Mouse (Mus musculus) induced T-regulatory cell, adult 2 months (primary cell): ENCODE measurements around the gene Pigx.

Source experiments
- DNase-seq: peaks from one replicate; pipeline ENCODE4 v3.0.0-alpha.2; 2012; ENCODE audit warnings: low read depth

Gene Pigx

GRCm38 (mm10) chr16:32099638-32100150 lies at the start of gene Pigx, which contains the start of gene Cep19:
Pigx (minus strand) TSS chr16:32099740.
Cep19 (plus strand) TSS chr16:32099800.
- peak; percentile 93 for DNase-seq

DNA sequence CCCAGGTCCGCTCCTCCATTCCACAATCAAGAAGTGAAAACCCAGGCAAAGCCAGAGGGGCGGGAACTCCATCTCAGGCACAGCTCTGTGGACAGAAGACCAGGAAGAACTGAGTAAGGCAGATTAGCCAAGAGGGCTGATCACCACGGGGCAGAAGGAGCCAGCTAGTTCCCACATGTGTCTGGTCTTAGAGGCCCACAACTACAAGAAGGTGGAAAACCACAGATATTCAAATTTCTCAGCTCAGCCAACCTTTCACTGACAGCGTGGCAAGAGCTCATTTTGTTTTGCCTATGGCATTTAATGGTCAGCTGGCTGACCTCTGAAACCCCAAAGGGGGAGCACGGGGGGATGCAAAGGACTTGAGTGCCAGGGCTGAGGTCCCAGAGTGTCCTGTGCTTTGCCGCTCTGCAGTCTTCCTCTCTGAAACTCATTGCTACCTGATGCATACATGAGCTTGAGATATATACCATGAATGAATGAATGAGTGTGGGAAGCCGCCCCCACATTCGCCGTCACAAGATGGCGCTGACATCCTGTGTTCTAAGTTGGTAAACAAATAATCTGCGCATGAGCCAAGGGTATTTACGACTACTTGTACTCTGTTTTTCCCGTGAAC lies 48.2 kb upstream of the Pigx start:
- DNase-seq, result peak; percentile 39

GRCm38 (mm10) chr16:32144592-32144991 lies 45.1 kb upstream of the Pigx start:
- DNase-seq, result no peak

GRCm38 (mm10) chr16:32143766-32144165 lies 44.2 kb upstream of the Pigx start:
- no peak for DNase-seq

GRCm38 (mm10) chr16:32138954-32139353 lies 39.4 kb upstream of the Pigx start:
- no peak for DNase-seq

- no peak for DNase-seq
Observed at GRCm38 (mm10) chr16:32135842-32136357, 36.4 kb upstream of the Pigx start.

- DNase-seq, result no peak
Observed at GRCm38 (mm10) chr16:32133148-32133547, 33.6 kb upstream of the Pigx start.

- peak; percentile 89 for DNase-seq
Observed at GRCm38 (mm10) chr16:32130190-32130826, 30.8 kb upstream of the Pigx start.

DNA sequence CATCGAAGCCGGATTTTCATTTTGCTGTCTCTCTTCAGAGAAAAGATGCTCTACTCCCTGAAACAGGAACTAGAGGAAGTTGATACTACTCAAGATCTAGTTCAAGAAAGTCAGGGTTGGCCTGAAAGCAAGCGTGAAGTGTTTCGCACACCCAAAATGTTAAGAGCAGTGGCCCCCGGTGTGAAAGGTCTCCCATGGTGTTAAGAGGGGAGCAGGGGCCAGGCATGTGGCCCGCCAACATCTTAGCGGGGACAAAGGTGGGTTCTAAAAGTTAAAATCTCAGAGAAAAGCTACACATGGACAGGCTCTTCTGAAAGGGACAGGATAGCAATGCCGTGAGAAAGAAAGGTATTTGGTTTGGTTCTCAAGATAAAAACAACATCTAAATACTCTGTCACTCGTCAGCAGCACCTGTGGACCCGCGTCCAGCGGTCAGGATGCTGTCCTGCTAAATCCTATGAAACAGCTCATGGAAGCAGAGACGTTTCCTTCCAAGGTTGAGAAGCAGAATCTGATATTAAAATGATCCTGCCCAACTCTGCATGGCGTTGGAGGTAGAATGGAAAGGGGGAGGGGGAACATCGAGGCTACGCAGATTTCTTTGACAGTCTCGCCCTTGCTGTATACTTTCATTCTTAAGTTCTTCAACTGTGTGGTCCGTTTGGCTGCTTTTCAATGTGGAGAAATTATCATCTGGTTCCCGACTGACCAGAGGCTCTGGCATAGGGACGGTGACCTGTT lies 30.1 kb upstream of the Pigx start:
- DNase-seq, result peak; percentile 73

DNA sequence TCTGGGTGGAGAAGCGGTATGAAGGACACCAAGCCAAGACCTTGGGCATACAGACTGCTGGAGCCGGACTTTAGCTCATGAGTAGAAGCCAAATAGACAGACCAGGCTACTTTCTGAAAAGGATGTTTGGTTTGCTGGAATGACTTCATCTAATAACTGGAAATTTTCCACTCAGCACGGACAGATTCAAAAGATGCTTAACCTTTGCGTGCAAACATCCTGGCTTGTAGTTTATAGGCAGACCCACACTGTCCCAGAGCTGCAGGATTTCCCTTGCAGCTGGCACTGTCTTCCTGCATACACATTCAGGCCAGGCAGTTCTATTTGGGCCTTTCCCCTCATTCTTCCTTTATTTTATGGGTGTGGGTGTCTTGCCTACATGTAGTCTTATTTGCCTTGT lies 27.5 kb upstream of the Pigx start:
- DNase-seq, result no peak

- DNase-seq, result peak; percentile 28
Observed at GRCm38 (mm10) chr16:32125364-32125763, 25.8 kb upstream of the Pigx start.

DNA sequence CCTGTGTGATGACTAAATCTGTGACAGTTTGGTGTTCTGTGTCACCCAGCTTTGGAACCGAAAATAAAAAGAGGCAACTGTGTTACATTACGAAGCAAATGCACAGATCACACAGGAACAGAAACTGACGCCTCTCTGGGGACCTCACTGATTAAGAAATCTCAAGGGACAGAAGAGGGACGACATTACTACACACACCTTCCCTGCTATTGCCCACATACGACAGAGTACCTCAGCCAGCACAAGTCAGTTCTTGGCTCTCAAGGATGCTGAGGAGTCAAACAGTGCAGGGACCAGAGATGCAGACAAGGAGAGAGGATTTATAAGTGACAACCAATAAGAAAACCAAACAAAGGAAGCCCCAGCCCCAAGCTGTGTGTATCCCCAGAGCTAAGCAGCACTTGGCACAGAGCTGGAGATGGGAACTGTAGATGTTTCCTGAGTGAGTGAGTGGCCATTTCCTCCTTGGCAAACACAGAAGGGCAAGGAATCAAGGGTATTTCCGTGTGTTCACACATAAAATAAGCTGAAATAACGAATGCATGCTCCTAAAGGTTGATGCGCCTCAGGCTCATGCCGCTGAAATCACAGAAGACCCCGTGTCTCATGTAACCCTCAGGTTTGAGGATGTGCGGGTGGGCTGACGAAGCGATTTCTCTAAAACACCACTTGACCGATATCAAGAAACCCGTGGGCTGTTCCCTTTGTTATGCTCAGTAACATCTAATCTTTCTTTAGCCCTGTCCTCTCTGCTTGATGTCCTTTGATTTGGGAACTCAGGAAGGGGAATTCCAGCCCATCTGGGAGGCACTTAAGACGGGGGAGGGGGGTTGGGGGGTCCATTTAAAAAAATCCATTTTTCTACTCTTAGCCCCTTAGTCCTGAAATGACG lies 25.1 kb upstream of the Pigx start:
- peak; percentile 76 for DNase-seq

GRCm38 (mm10) chr16:32124020-32124419 lies 24.5 kb upstream of the Pigx start:
- DNase-seq, result no peak

DNA sequence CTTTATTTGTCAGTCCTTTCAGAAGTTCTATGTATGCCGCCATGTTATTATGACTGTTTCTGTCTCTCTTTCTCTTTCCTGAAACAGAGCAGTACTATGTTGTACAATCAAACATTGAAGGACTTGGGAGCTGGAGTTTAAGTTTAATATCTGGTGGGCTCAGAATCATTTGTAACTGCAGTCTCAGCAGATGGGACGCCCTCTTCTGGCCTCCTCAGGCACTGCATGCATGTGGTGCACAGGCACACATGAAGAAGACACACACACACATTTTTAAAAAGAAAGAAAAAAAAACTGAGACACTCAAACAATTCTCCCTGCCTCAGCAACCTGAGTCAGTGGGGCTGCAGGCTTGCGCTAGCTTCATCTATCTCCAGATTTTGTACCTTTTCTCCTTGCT lies 20.9 kb upstream of the Pigx start:
- no peak for DNase-seq

DNA sequence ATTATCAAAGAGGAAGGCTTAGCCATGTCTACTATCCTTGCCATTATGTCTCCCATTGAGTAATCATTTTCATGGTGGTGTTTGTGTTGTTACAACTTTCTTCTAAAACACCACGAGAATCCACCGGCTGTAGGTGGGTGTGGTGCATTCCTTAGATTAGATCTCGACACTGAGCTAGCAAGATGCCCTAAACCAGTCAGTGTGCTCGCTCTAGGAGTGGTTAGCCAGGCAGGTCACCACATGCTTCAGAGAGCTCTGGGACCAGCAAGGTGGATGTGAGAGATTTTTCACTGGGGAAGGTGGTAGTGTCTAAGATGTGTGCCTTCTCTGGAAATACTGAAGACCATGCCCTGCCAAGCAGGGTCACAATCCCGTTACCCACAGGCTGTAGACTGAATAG lies 16.6 kb upstream of the Pigx start:
- DNase-seq, result peak; percentile 56

GRCm38 (mm10) chr16:32115781-32116180 lies 16.2 kb upstream of the Pigx start:
- DNase-seq, result no peak

- DNase-seq, result peak; percentile 91
Observed at GRCm38 (mm10) chr16:32114968-32115695, 15.6 kb upstream of the Pigx start.

DNA sequence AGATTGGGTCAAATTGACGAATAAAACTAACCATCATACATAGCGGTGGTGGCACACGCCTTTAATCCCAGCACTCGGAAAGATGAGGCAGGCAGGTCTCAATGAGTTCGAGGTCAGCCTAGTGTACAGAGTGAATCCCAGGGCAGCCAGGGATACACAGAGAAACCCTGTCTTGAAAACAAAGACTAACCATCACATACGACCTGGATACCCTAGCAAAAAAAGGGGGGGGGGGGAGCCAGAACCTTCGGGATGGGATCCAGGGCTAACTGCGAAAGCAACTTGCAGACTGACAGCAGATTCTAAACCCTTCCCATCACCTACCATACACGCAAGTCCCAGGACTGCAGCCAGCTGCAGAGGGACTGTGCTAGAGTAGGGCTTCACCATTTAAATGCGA lies 14.9 kb upstream of the Pigx start:
- no peak for DNase-seq

DNA sequence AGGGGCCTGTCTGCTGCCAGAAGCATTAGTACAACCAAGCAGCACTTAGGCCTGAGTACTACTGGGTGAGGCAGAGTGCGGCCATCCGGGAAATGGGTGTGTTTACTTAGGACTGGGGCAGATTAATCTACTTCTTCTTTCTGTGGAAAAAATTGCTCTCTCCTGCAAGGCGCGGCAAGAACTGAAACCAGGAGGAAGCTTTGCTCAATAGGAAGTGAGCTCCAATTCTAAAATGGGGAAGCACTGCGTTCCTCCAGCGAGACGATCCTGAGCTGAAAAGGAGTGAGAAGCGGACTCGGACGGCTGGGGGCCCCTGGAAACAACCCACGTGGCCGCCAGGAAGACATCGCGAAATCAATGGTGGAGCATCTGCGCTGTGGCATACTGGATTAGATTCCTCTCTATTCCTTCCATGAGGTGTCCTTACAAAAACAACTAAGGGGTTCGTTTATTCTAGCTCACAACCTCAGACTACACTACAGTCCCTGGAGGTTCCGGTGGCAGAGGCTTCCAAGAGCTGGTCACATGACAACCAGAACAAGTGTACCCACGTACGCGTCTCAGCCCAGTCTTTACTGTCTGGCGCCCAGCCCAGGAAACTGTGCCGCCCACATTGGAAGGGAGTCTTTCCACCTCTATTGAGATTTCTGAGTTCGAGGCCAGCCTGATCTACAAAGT lies 14.1 kb upstream of the Pigx start:
- peak; percentile 85 for DNase-seq

DNA sequence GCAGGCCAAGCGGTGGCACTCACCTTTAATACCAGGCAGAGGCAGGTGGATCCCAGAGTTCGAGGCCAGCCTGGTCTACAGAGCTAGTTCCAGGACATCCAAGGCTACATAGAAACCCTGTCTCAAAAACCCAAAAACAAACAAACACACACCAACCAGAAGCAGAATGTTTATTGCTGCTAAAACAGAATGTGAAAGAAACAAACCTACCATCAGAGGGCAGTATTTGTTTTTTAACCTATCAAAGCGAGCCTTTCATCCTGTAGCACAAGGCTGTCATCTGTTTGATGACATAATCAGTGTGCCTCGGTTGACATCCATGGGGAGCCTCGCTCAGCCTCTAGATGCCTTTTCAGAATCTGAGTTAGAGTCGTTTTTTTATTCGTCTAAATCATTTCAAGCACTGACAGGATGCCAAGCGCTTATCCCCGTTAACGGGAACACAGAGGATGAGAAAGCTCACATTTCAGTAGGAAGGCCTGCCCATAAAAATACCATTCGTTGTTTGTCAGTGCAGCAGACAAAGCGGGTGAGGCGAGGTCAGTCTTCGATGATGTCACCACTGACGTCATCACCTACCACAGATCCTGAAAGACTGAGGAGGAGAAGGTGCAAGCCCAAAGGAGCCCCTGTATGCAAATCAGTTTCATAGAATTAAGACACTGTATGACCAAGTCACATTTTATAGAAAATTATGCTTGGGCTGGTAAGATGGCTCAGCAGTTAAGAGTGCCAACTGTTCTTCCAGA lies 11.6 kb upstream of the Pigx start:
- peak; percentile 83 for DNase-seq
